Mouse (Mus musculus) gonadal fat pad, adult 2 months (tissue): ENCODE results near the gene Naaladl1. TPM values are rescaled to one million over a fixed set of nuclear protein-coding genes. Genes with fewer than 3 reads are reported as not detected.
"Not testable (repeated sequence)": the region's sequence is repeated elsewhere in the genome, so short reads cannot be mapped to it uniquely, and the experiment has no call there.

Source experiments
- DNase-seq: peaks from one replicate; pipeline ENCODE4 v3.0.0-alpha.2; 2012; ENCODE audit warnings: low read depth
- polyA plus RNA-seq: library from polyadenylated mRNA; depleted of rRNA; stranded (reverse); fragments of >200 nt; gene quantifications from 2 replicates; pipeline ENCODE4 v1.2.3, GENCODE M21; 2012; rRNA removed

Naaladl1 gene
- polyA plus RNA-seq, 1 experiment: 0.12 TPM

GRCm38 (mm10) chr19:6130414-6131128, 25.0 kb downstream of the Naaladl1 start:
- DNase-seq: not testable (repeated sequence)

GRCm38 (mm10) chr19:6132171-6132827, 26.7 kb downstream of the Naaladl1 start:
- DNase-seq: no peak

GRCm38 (mm10) chr19:6133197-6133596, 27.6 kb downstream of the Naaladl1 start:
- DNase-seq: not testable (repeated sequence)

GRCm38 (mm10) chr19:6136397-6136796, 30.8 kb downstream of the Naaladl1 start:
- no peak for DNase-seq

GRCm38 (mm10) chr19:6139701-6140100, 34.1 kb downstream of the Naaladl1 start:
- no peak for DNase-seq

GRCm38 (mm10) chr19:6140374-6140677, 34.7 kb downstream of the Naaladl1 start:
- no peak for DNase-seq

- no peak for DNase-seq
These were observed 35.3 kb downstream of the Naaladl1 start, which contains the start of gene Batf2 for GRCm38 (mm10) chr19:6140678-6141393. Gene Batf2 (plus strand): TSS chr19:6140983.

GRCm38 (mm10) chr19:6141394-6141749, 35.8 kb downstream of the Naaladl1 start, which contains the start of gene Arl2:
Gene Arl2 (minus strand): TSS chr19:6141548.
- DNase-seq: no peak

- no peak for DNase-seq
These were observed 39.3 kb downstream of the Naaladl1 start for GRCm38 (mm10) chr19:6144842-6145241.

GRCm38 (mm10) chr19:6155174-6155573, 49.6 kb downstream of the Naaladl1 start:
- DNase-seq: no peak

- no peak for DNase-seq
These were observed 50.8 kb downstream of the Naaladl1 start for GRCm38 (mm10) chr19:6156372-6156771.

GRCm38 (mm10) chr19:6157220-6157619, 51.6 kb downstream of the Naaladl1 start:
- no peak for DNase-seq

GRCm38 (mm10) chr19:6163872-6164547, 58.4 kb downstream of the Naaladl1 start:
- DNase-seq: no peak

Other genes starting within 250 kb of the Naaladl1 start
- gene Frmd8, start 230.5 kb upstream of the Naaladl1 start, polyA plus RNA-seq: 15.1 and 15.9 TPM in 2 replicates
- gene Slc25a45, start 228.0 kb upstream of the Naaladl1 start, polyA plus RNA-seq: 17.3 and 25.7 TPM in 2 replicates
- gene Tigd3, start 211.6 kb upstream of the Naaladl1 start, polyA plus RNA-seq: 0.70 and 0.75 TPM in 2 replicates
- 71.5 and 79.4 TPM in 2 replicates for gene Dpf2, start 192.8 kb upstream of the Naaladl1 start, polyA plus RNA-seq
- gene Cdc42ep2, start 181.0 kb upstream of the Naaladl1 start, polyA plus RNA-seq: 12.9 and 17.6 TPM in 2 replicates
- 29.1 and 43.2 TPM in 2 replicates for gene Pola2, start 141.6 kb upstream of the Naaladl1 start, polyA plus RNA-seq
- not detected in 2 replicates for gene Slc22a20, start 119.6 kb upstream of the Naaladl1 start, polyA plus RNA-seq
- gene Capn1, start 89.9 kb upstream of the Naaladl1 start, polyA plus RNA-seq: 70.6 and 85.2 TPM in 2 replicates
- gene Syvn1, start 59.2 kb upstream of the Naaladl1 start, polyA plus RNA-seq: 55.6 and 104 TPM in 2 replicates
- 28.3 and 29.0 TPM in 2 replicates for gene Mrpl49, start 48.0 kb upstream of the Naaladl1 start, polyA plus RNA-seq
- gene Fau, start 47.9 kb upstream of the Naaladl1 start, polyA plus RNA-seq: 1,249 and 1,627 TPM in 2 replicates
- 60.6 and 60.9 TPM in 2 replicates for gene Znhit2, start 44.6 kb upstream of the Naaladl1 start, polyA plus RNA-seq
- gene Tm7sf2, start 37.4 kb upstream of the Naaladl1 start, polyA plus RNA-seq: 98.2 and 115 TPM in 2 replicates
- 56.9 and 64.6 TPM in 2 replicates for gene Vps51, start 28.6 kb upstream of the Naaladl1 start, polyA plus RNA-seq
- gene Tmem262, start 25.7 kb upstream of the Naaladl1 start, polyA plus RNA-seq: 1.2 TPM in 1 of 2 replicates, not detected in the other
- 0.20 and 0.23 TPM in 2 replicates for gene Gm28374, start 23.5 kb upstream of the Naaladl1 start, polyA plus RNA-seq
- gene Zfpl1, start 20.8 kb upstream of the Naaladl1 start, polyA plus RNA-seq: 106 and 118 TPM in 2 replicates
- gene Cdca5, start 20.8 kb upstream of the Naaladl1 start, polyA plus RNA-seq: 1.0 TPM in 2 replicates
- gene AC131692.1, start 11.4 kb upstream of the Naaladl1 start, polyA plus RNA-seq: 0.37 TPM in 1 of 2 replicates, not detected in the other
- 25.5 and 26.0 TPM in 2 replicates for gene Sac3d1, start 12.9 kb downstream of the Naaladl1 start, polyA plus RNA-seq
- gene Snx15, start 22.5 kb downstream of the Naaladl1 start, polyA plus RNA-seq: 27.6 and 31.0 TPM in 2 replicates
- gene Batf2, start 35.2 kb downstream of the Naaladl1 start, polyA plus RNA-seq: 2.8 and 2.9 TPM in 2 replicates
- gene Arl2, start 35.8 kb downstream of the Naaladl1 start, polyA plus RNA-seq: 141 and 162 TPM in 2 replicates
- 0.16 and 0.22 TPM in 2 replicates for gene Majin, start 78.6 kb downstream of the Naaladl1 start, polyA plus RNA-seq
- 1.7 and 2.8 TPM in 2 replicates for gene Gpha2, start 120.6 kb downstream of the Naaladl1 start, polyA plus RNA-seq
- 54.3 and 61.5 TPM in 2 replicates for gene Ppp2r5b, start 130.1 kb downstream of the Naaladl1 start, polyA plus RNA-seq
- gene Atg2a, start 135.9 kb downstream of the Naaladl1 start, polyA plus RNA-seq: 23.4 and 25.0 TPM in 2 replicates
- gene Ehd1, start 170.9 kb downstream of the Naaladl1 start, polyA plus RNA-seq: 156 and 198 TPM in 2 replicates
- 16.2 and 16.6 TPM in 2 replicates for gene Cdc42bpg, start 200.7 kb downstream of the Naaladl1 start, polyA plus RNA-seq
- 40.4 and 48.5 TPM in 2 replicates for gene Men1, start 229.2 kb downstream of the Naaladl1 start, polyA plus RNA-seq
- 83.4 and 95.3 TPM in 2 replicates for gene Map4k2, start 235.4 kb downstream of the Naaladl1 start, polyA plus RNA-seq